Mouse (Mus musculus): ENCODE measurements around the gene Gnb1l.

Gnb1l gene

DNA sequence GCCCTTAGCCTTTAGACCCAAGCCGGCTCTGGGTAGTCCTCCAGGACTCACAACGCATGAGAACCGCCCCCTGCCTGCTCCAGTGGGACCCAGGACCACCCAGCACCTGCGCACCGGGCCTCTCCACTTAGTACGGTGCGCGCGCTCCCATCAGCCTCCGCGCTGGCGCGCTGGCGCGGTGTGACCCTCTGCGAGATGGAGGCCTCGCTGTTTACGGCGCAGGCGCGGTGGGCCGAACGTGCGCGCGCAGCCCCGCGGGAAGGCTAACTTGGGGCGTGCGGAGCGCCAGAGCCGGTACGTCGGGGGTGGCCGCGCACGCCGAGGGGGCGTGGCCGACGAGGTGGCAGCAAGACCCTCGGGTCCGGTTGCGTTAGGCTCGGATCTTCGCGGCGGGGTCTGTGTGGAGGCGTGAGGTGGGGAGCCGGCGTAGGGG, at the start of gene Gnb1l, which contains the start of gene Rtl10:
Gene Gnb1l (plus strand): TSS at position 156 of the 433 bp plus-strand sequence.
Gene Rtl10 (plus strand): TSS at position 344 of the 433 bp plus-strand sequence.
- peak; percentile 96 for DNase-seq (ENCODE audit: low read depth, low spot score)

- DNase-seq (ENCODE audit: low read depth, low spot score), result no peak
These were observed 49.5 kb upstream of the Gnb1l start for GRCm38 (mm10) chr16:18449005-18449404.

- no peak for DNase-seq (ENCODE audit: low read depth, low spot score)
These were observed 46.9 kb upstream of the Gnb1l start for GRCm38 (mm10) chr16:18451486-18452181.

GRCm38 (mm10) chr16:18452361-18452862, 46.1 kb upstream of the Gnb1l start:
- DNase-seq (ENCODE audit: low read depth, low spot score), result no peak

- DNase-seq (ENCODE audit: low read depth, low spot score), result no peak
These were observed 44.7 kb upstream of the Gnb1l start for GRCm38 (mm10) chr16:18453846-18454245.

- no peak for DNase-seq (ENCODE audit: low read depth, low spot score)
These were observed 43.1 kb upstream of the Gnb1l start for GRCm38 (mm10) chr16:18455407-18455806.

DNA sequence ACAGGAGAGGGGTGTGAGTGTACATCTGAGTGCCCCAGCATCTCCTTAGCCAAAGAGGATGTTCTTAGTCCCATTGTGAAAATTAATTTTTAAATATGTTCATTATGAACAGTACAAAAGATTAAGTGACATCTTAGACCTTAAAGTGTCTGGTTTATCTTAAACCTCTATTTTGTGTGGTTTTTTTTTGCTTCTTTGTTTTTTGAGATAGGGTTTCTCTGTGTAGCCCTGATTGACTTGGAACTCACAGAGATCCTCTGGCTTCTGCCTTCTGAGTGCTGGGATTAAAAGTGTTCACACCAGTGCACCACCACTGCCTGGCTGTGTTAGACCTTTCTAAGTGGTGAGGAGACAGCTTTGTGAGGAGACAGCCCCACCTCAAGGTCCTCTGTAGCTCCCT, 39.9 kb upstream of the Gnb1l start:
- no peak for DNase-seq (ENCODE audit: low read depth, low spot score)

GRCm38 (mm10) chr16:18459335-18459954, 39.1 kb upstream of the Gnb1l start:
- no peak for DNase-seq (ENCODE audit: low read depth, low spot score)

DNA sequence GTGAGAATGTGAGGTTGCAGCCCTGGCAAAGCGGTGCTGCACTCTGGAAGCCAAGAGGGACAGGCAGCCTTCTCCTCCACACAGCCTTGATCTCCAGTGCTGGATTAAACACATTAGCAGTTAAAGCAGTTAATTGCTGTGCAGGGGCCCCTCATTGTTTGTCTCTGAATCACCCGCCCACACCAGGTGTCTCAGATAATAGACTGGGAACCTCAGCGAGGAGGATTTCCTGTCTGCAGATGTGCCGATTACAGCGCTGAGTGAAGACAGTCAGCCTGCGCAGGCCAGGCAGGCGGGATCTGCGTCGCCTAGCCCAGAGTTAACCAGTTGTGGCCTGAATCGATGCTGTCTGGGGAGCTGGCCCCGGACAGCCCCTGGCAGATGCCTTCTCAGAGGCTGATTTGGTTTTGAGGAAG, 38.5 kb upstream of the Gnb1l start:
- no peak for DNase-seq (ENCODE audit: low read depth, low spot score)

DNA sequence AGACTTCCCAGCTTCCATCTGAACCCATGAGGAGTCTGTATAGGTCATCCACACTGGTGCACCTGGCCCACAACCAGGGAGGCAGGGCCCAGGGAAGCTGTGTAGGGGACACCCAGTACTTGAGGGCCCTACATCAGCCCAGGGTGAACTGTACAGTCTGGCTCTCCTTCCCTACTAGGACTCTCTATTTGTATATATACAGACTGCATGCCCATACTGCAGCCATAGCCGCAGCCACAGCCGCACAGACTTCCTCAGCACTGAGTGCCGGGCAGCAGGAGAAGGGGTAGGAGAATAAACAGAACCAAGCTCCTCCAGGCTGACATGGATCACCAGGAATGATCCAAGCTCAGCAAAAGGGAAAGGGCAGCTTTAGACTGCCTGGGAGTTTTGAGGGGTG, 37.7 kb upstream of the Gnb1l start:
- no peak for DNase-seq (ENCODE audit: low read depth, low spot score)

DNA sequence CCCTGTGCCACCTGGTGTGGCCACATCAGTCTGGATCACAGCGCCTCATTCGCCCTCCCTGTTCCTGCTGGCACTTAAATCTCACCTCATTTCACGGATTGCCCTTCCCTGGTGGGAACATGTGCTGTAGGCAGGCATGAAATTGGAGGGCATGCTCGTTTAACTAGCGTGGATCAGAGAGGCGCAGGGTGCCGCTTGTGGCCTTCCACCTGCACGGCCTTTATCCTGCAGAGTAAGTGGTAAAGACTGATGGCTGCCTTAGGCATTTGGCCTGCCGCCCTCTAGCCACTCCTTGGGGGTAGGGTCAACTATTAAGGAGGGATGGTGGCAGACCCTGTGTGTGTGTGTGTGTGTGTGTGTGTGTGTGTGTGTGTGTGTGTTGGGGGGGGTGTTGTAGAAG, 36.5 kb upstream of the Gnb1l start:
- no peak for DNase-seq (ENCODE audit: low read depth, low spot score)

DNA sequence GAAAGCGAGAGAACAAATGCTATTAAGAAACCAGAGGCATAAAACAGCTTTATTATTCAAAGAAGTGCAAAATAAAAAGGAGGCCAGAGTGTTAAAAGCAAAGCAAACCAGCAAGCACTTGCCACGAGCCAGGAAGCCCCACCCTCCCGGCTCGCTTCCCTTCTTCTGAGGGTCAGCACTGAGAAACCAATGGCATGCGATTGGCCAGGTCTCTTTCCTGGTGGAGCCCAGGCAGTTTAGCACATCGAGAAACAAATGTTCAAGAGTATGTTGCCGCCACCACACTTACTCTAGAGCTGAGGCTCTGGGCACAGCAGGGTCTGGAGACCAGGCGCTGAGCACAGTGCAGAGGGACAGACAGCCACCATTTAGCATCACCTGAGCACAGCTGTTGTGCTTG, 35.9 kb upstream of the Gnb1l start:
- DNase-seq (ENCODE audit: low read depth, low spot score), result no peak

GRCm38 (mm10) chr16:18464271-18464670, 34.2 kb upstream of the Gnb1l start:
- DNase-seq (ENCODE audit: low read depth, low spot score), result no peak

GRCm38 (mm10) chr16:18470829-18471228, 27.7 kb upstream of the Gnb1l start:
- DNase-seq (ENCODE audit: low read depth, low spot score), result no peak

- DNase-seq (ENCODE audit: low read depth, low spot score), result no peak
These were observed 27.0 kb upstream of the Gnb1l start for GRCm38 (mm10) chr16:18471381-18471955.

DNA sequence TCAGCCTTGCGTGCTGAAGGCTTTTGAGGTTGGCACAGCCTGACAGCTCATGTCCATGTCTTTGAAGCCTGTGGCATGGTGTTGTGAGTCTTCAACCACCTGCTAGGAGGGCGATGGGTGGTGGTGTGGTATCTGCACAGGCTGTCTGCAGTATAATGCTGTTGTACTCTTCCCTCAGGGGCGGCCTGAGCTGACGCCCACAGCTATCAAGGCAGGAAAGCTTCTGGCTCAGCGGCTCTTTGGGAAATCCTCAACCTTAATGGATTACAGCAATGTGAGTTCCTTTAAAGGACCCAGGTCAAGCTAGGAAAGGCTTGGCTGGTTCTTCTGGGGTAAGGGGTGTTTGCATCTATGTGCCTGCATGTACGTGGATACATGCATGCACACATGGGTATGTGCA, 26.5 kb upstream of the Gnb1l start:
- DNase-seq (ENCODE audit: low read depth, low spot score), result no peak

DNA sequence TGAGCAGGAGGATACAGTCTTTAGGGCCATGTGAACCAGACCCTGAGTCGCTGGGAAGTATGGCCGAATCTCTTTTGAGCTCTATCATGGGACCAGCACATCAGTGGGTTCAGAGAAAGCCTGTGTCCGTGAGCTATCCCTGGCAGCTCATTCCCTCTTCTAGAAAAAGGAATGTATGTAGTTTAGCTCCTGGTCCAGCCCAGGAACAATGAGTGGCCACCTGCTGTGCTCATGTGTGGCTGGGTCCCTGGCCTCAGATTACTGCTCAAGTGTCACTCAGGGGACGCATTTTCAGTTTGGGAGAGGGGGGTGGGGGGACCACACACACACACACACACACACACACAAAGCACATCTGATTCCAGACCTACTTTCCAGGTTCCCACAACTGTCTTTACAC, 26.1 kb upstream of the Gnb1l start:
- DNase-seq (ENCODE audit: low read depth, low spot score), result no peak

DNA sequence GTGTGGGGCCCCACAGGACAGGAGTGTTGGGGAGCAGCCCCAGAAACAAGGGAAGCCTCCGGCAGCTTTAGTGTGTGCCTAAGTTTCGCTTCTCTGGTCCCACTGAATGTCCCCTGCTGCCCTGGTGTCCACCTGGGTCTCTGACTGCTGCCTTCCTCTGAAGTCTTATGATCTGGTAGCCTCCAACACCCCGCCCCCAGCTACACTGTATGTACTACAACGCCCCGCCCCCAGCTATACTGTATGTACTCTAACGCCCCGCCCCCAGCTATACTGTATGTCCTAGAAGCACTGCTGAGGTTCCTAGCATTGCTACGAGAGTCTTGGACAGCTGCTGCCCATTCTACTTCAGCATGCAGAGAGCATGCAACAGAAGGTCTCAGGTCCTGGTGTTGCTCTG, 25.5 kb upstream of the Gnb1l start:
- DNase-seq (ENCODE audit: low read depth, low spot score), result no peak

- no peak for DNase-seq (ENCODE audit: low read depth, low spot score)
These were observed 24.5 kb upstream of the Gnb1l start for GRCm38 (mm10) chr16:18474021-18474420.

DNA sequence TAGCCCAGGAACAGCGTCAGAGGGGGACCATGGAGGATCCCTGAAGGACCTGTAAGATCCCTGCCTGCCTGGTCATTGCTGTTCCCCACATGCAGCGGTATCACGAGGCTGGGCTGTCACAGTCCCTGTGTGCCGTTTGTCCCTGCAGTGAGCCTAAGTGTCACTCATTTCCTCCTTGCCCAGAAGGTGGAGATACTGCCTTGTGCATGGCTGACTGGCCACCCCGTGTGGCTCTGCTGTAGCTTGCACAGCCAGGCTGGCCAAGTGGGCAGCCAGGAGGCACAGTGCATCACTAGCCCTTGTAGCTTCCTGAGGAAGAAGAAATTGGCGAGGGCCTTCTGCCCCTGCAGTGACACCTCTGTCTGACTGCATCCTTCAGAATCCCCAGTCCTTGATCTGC, 20.5 kb upstream of the Gnb1l start:
- DNase-seq (ENCODE audit: low read depth, low spot score), result no peak

- DNase-seq (ENCODE audit: low read depth, low spot score), result no peak
These were observed 18.8 kb upstream of the Gnb1l start for GRCm38 (mm10) chr16:18479667-18480066.

- DNase-seq (ENCODE audit: low read depth, low spot score), result no peak
These were observed 17.5 kb upstream of the Gnb1l start for GRCm38 (mm10) chr16:18480933-18481485.
